Mouse (Mus musculus): ENCODE data around the gene Hist2h3c2. TPM values are rescaled to one million over a fixed set of nuclear protein-coding genes. Genes with fewer than 3 reads are reported as not detected.

Gene Hist2h3c2
- polyA plus RNA-seq, 1 experiment from 2014 or later, result 8.1 TPM

- no peaks in the 10 kb centered on the region; the same call in 1 of the 2 replicates for H3K9me3 ChIP-seq (ENCODE audit: low read length)
- 85% methylated on average over 11 of the region's 11 CpGs for WGBS (ENCODE audit: insufficient replicate concordance)
- no peaks in the 10 kb centered on the region for H3K27me3 ChIP-seq (ENCODE audit: insufficient read depth, low read length)
- ATAC-seq (no peak), DNase-seq (no peak)
- H3K4me3 ChIP-seq (ENCODE audit: low read depth, low read length), result no peak overlapping the region
- peaks cover 15% of the 10 kb centered on the region for H3K4me1 ChIP-seq (ENCODE audit: insufficient read depth)
- no peak overlapping the region for H3K9ac ChIP-seq (replicated peaks)
- H3K27ac ChIP-seq (ENCODE audit: low read depth), result no peak overlapping the region
- no peaks in the 10 kb centered on the region for H3K36me3 ChIP-seq (replicated peaks; ENCODE audit: insufficient read depth, low read length)
- no peak overlapping the region for H3K4me2 ChIP-seq (ENCODE audit: low read depth, low read length)
- TF ChIP-seq EP300 (IDR thresholded peaks at IDR 0.05; ENCODE audit: low read depth), result no peak
- peak; percentile 34 for TF ChIP-seq CTCF (IDR thresholded peaks at IDR 0.05; ENCODE audit: low read depth)
These were observed 43.2 kb downstream of the Hist2h3c2 start for GRCm38 (mm10) chr3:96195616-96196313.

- H3K27ac ChIP-seq (ENCODE audit: low read depth), result no peak overlapping the region
- H3K4me3 ChIP-seq (ENCODE audit: low read depth, low read length), result no peak overlapping the region
- H3K9ac ChIP-seq (replicated peaks), result no peak overlapping the region
- peaks cover 15% of the 10 kb centered on the region for H3K4me1 ChIP-seq (ENCODE audit: insufficient read depth)
- TF ChIP-seq EP300 (IDR thresholded peaks at IDR 0.05; ENCODE audit: low read depth) (no peak), CTCF (IDR thresholded peaks at IDR 0.05; ENCODE audit: low read depth) (no peak)
- no peaks in the 10 kb centered on the region for H3K27me3 ChIP-seq (ENCODE audit: insufficient read depth, low read length)
- no peak overlapping the region for H3K4me2 ChIP-seq (ENCODE audit: low read depth, low read length)
- WGBS (ENCODE audit: insufficient replicate concordance), result 50% methylated on average over 10 of the region's 10 CpGs
- DNase-seq, result no peak
- ATAC-seq, result no peak
- H3K9me3 ChIP-seq (ENCODE audit: low read length), result no peaks in the 10 kb centered on the region; the same call in 1 of the 2 replicates
- H3K36me3 ChIP-seq (replicated peaks; ENCODE audit: insufficient read depth, low read length), result no peaks in the 10 kb centered on the region
These were observed 44.0 kb downstream of the Hist2h3c2 start for GRCm38 (mm10) chr3:96194966-96195365.

- TF ChIP-seq CTCF (IDR thresholded peaks at IDR 0.05; ENCODE audit: low read depth) (no peak), EP300 (IDR thresholded peaks at IDR 0.05; ENCODE audit: low read depth) (no peak)
- Histone ChIP-seq H3K4me2 (ENCODE audit: low read depth, low read length) (no peak overlapping the region), H3K36me3 (replicated peaks; ENCODE audit: insufficient read depth, low read length) (no peaks in the 10 kb centered on the region), H3K27me3 (ENCODE audit: insufficient read depth, low read length) (no peaks in the 10 kb centered on the region), H3K9me3 (ENCODE audit: low read length) (no peaks in the 10 kb centered on the region; the same call in 1 of the 2 replicates), H3K9ac (replicated peaks) (no peak overlapping the region), H3K4me1 (ENCODE audit: insufficient read depth) (peaks cover 12% of the 10 kb centered on the region), H3K4me3 (ENCODE audit: low read depth, low read length) (no peak overlapping the region), H3K27ac (ENCODE audit: low read depth) (no peak overlapping the region)
- 68% methylated on average over 12 of the region's 12 CpGs for WGBS (ENCODE audit: insufficient replicate concordance)
- DNase-seq, result no peak
- no peak for ATAC-seq
These were observed 46.0 kb downstream of the Hist2h3c2 start for GRCm38 (mm10) chr3:96192977-96193376.

Small RNA genes lying within 50 kb of the gene (microRNA-seq; reads per million reads assigned to microRNA genes)
- gene Gm44492 (not detected), gene Gm47311 (not detected), gene Gm47313 (not detected)

Other genes starting within 250 kb of the Hist2h3c2 start
- 10.7 and 11.7 TPM in 2 replicates for gene Plekho1, start 243.1 kb downstream of the Hist2h3c2 start, polyA plus RNA-seq (2015; fragmentation: Nextera tagmentation; extraction: Ambion mirVana)
- 11.3 and 12.5 TPM in 2 replicates for gene Vps45, start 180.7 kb downstream of the Hist2h3c2 start, polyA plus RNA-seq (2015; fragmentation: Nextera tagmentation; extraction: Ambion mirVana)
- 7.4 and 7.9 TPM in 2 replicates for gene Otud7b, start 134.6 kb downstream of the Hist2h3c2 start, polyA plus RNA-seq (2015; fragmentation: Nextera tagmentation; extraction: Ambion mirVana)
- gene Mtmr11, start 77.1 kb downstream of the Hist2h3c2 start, polyA plus RNA-seq (2015; fragmentation: Nextera tagmentation; extraction: Ambion mirVana), result 2.7 and 3.0 TPM in 2 replicates
- gene Sf3b4, start 66.8 kb downstream of the Hist2h3c2 start, polyA plus RNA-seq (2015; fragmentation: Nextera tagmentation; extraction: Ambion mirVana), result 38.6 and 41.1 TPM in 2 replicates
- gene Sv2a, start 58.0 kb downstream of the Hist2h3c2 start, polyA plus RNA-seq (2015; fragmentation: Nextera tagmentation; extraction: Ambion mirVana), result 0.08 and 0.09 TPM in 2 replicates
- 49.2 and 49.3 TPM in 2 replicates for gene Bola1, start 19.4 kb downstream of the Hist2h3c2 start, polyA plus RNA-seq (2015; fragmentation: Nextera tagmentation; extraction: Ambion mirVana)
- gene Hist2h2ab, start 19.3 kb downstream of the Hist2h3c2 start, polyA plus RNA-seq (2015; fragmentation: Nextera tagmentation; extraction: Ambion mirVana), result 0.46 TPM in 1 of 2 replicates, not detected in the other
- 9.4 and 13.8 TPM in 2 replicates for gene Hist2h2ac, start 18.2 kb downstream of the Hist2h3c2 start, polyA plus RNA-seq (2015; fragmentation: Nextera tagmentation; extraction: Ambion mirVana)
- 4.1 and 4.9 TPM in 2 replicates for gene Hist2h2be, start 18.0 kb downstream of the Hist2h3c2 start, polyA plus RNA-seq (2015; fragmentation: Nextera tagmentation; extraction: Ambion mirVana)
- 224 and 229 TPM in 2 replicates for gene Hist2h2aa2, start 1.1 kb upstream of the Hist2h3c2 start, polyA plus RNA-seq (2015; fragmentation: Nextera tagmentation; extraction: Ambion mirVana)
- 107 and 123 TPM in 2 replicates for gene Hist2h2aa1, start 6.4 kb upstream of the Hist2h3c2 start, polyA plus RNA-seq (2015; fragmentation: Nextera tagmentation; extraction: Ambion mirVana)
- gene Hist2h3c1, start 7.6 kb upstream of the Hist2h3c2 start, polyA plus RNA-seq (2015; fragmentation: Nextera tagmentation; extraction: Ambion mirVana), result 0.78 and 1.5 TPM in 2 replicates
- gene Hist2h4, start 24.2 kb upstream of the Hist2h3c2 start, polyA plus RNA-seq (2015; fragmentation: Nextera tagmentation; extraction: Ambion mirVana), result 40.3 and 56.7 TPM in 2 replicates
- gene Hist2h3b, start 29.5 kb upstream of the Hist2h3c2 start, polyA plus RNA-seq (2015; fragmentation: Nextera tagmentation; extraction: Ambion mirVana), result 56.1 and 84.5 TPM in 2 replicates
- gene Hist2h2bb, start 30.6 kb upstream of the Hist2h3c2 start, polyA plus RNA-seq (2015; fragmentation: Nextera tagmentation; extraction: Ambion mirVana), result 9.4 and 11.0 TPM in 2 replicates
- 6.2 and 8.7 TPM in 2 replicates for gene Fcgr1, start 54.8 kb upstream of the Hist2h3c2 start, polyA plus RNA-seq (2015; fragmentation: Nextera tagmentation; extraction: Ambion mirVana)
- not detected in 2 replicates for gene BC107364, start 213.2 kb upstream of the Hist2h3c2 start, polyA plus RNA-seq (2015; fragmentation: Nextera tagmentation; extraction: Ambion mirVana)